Mouse (Mus musculus): Measurements from ENCODE around the gene Npas2.

The Npas2 gene

DNA sequence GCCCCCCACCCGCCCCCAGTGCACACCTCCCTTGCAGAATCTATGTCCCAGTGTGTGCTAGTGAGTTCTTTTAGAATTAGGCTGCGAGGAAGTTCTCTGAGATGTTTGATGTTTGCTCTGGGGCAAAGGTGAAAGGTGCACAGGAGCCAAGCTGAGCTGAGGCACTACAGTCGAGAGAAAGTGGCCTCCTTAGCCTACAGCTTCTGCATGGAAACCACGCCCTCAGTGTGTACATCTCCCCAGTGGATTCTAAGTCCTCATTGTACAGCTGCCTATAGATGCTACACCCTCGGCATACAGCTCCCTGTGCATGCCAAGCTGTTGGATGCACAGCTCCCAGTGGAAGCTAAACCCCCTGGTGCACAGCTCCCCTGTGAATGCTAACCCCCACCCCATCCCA, 145.9 kb downstream of the Npas2 start:
- no peak for DNase-seq

DNA sequence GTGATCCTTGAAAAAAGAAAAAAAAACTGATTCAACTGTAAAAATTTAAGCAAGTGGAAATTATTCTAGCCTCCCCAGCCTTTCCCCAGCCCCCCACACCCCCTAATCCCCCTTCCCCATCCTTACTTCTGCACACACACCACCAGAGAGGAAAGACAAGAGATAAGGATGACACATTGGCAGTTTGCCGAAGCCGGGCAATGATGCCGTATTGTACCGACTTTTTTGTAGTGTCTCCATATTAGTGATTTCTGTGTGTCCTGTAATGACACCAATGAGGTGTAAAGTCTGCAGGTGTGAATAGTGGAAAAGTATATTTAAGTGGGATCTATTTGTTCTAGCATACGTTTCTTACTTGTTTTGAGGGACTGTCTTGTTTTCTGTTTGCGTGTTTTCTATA, 146.6 kb downstream of the Npas2 start:
- no peak for DNase-seq

DNA sequence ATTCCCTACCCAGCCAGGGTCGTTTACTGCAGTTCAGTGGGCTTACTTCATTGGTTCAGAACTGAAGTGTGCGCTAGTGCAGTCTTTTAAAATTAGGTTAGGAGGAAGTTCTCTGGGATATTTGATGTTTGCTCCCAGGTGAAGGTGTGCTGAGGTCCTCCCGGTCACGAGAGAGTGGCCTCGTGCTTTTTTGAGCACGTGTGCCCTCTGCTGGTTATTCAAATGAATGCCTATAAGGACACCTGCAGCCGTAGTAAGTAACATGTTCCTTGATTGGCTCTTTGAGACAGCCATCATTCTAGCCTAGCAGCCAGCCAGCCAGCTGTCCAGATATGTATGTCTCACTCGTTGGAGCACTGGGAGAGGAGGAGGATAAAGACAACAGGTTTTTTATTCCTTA, 147.1 kb downstream of the Npas2 start:
- peak; percentile 49 for DNase-seq

DNA sequence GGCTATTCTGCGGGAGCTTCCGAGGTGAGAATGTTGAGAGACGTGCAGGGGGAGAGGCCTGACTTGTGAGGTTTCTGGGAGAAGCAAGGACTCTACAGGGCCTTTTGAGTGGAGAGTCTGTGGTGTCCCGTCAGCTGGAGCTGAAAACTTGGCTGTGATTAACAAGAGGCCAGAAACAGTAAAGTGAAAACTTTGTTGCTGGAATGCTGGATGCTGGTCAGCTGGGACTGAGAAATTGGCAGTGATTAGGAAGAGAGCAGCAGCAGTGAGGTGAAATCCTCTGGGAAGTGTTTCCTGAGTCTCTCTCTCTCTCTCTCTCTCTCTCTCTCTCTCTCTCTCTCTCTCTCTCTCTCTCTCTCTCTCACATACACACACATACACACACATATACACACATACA, 148.3 kb downstream of the Npas2 start:
- no peak for DNase-seq

DNA sequence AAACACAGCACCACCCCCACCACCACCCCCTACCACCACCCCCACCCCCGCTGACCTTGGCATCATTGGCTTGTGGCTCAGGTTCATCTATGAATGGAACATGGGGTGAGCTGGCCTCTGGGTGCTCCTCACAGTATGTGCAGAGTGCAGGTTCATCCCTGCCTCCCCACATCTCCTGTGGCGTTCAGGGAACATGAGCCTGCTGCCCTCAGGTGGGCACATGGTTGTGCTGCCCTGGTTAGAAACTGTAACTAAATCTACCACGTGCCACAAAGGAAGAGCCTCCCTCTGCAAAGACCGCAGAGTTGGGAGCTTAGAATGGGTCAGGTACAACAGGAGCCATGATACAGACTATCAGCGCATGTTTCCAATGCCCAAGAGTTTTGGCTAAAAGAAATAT, 149.7 kb downstream of the Npas2 start:
- no peak for DNase-seq

DNA sequence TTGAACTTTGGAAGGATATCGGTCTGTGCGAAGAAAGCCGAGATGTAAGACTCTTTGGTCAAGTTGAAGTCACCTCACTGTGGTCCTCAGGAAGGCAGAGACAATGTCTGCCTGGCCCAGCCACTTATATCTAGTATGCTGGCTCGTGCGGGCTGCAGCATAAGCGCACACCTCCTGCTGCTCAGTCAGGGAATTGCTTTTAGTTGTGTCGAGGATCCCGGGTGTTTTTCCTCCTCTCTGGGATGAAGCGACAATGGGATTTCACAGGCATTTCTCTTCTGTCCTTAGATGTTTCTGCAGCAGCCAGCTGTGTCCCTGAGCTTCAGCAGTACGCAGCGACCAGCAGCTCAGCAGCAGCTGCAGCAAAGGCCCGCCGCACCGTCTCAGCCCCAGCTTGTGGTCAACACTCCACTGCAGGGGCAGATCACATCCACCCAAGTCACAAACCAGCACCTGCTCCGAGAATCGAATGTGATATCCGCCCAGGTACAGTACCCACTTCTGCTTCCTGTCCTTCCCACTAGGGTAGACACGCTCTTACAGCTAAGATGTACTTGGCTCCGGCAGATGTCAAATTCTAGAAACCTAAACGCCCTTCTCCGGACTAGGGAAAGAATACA, 151.6 kb downstream of the Npas2 start:
- DNase-seq, result no peak

DNA sequence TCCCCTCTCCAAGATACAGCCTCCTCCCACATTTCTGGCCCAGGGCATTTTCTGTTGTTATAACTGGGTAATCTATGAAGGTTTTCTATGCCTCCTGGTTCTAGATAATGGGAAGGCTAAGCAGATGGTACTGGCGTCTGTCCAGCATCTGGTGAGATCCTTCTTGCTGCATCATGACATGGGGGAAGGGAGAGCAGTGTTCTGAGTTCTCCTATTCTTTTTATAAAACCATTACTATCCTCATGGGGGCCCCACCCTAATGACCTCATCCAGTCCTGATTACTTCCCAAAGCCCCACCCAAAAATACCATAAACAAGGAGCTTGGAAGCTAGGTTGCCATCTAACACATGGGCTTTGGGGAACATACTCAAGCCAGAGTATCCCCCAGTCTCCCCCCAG, 155.5 kb downstream of the Npas2 start:
- peak; percentile 54 for DNase-seq

DNA sequence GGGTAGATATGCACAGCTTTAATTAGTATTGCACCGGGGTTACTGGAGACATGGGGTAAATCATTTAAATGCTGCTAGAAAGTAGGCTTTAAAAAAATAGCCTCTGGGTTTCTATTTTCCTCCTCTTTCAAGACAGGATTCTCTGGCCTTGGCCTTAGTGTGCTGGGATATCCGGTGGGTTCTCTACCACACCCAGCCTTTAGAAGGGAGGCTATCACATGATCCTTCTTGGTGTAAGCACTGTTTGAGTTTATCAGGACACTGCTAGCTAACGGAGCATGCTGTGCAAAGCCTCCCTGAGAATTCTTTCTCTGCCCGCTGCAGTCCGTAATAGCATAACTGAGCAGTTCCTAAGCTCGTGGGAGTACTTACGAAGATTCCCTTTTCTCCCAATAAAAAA, 155.9 kb downstream of the Npas2 start:
- DNase-seq, result no peak

DNA sequence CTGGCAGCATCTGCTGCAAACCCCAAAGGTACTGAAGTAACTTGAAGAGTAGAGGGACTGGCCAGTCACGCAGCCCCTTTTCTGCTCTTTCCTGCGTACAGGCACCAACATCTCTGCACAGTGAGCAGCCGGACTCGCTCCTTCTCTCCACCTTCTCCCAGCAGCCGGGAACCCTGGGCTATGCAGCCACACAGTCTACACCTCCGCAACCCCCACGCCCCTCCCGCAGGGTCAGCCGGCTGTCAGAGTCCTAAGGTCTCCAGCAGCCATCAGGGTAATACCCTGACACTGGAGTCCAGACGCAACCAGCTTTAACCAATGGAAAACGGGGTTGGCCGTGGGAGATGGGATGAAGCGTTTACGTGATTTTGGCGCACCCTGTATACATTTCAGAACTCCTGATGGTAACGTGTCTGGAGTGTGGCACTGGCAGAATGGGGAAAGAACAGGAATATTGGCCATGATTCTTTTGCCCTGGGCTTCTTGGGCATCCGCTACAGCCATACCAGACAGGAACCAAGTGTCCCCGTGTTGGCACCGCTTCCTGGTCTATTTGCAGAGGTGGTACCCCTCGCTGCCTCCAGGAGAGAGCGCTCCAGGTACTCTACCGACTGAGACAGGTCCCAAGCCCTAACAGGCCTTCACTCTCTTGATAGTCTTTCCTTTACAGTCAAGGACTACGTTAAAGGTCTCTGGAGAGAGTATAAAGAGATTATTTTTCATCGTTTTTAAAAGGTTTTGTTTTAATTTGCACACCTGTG, 168.4 kb downstream of the Npas2 start:
- DNase-seq, result no peak

DNA sequence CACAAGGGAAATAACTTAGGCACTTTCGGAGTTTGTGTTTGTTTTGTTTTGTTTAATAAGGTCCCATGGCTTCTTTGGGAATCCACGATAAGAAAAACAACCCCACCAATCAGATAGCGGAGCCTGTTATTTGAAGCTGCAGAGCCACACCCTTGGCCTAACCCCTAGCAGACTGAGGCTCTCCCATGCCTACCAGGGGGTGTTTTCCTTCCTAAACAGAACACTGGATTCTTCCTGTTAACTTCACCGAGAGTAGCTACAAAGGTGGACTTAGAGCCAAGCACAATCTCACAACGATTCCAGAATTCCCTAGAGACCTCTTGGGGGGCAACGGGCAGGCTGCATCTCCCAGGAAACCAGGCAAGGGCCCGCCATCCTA, 169.0 kb downstream of the Npas2 start:
- DNase-seq, result no peak

DNA sequence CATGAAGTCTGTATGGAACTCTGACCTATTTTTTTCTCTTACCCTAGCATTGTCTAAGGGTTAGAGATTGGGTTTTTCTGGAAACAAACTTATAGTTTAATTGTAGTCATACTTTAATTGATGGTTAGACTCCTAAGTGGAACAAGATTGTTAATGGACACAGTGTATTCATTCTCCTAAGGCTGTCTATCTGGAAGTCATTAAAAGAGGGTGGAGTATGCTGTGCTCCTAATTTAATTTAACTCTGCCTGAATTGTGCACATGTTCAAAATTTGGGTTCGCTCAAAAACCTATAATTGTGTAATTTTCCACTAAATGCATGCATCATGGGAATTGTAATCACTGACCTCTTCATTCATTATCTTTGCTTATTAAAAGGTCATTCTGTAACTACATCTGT, 172.0 kb downstream of the Npas2 start:
- DNase-seq, result no peak

DNA sequence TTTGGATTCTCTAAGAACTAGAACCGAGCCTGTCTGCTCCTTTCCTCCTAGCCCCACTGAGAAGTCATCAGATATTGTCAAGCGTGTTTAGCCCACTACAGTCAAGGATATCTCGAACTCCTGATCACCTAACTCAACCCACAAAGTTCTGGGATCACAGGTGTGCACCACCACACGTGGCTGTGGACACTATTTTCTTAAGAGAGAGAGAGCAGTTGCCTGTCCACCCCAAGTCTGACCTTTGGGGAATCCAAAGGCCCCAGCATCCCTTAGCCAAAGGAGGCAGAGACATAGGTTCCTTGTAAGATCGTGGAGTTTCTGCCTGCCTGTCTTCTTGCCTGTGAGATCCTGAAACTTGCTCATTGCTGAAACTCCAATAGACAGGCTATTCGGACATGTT, 173.5 kb downstream of the Npas2 start:
- no peak for DNase-seq

DNA sequence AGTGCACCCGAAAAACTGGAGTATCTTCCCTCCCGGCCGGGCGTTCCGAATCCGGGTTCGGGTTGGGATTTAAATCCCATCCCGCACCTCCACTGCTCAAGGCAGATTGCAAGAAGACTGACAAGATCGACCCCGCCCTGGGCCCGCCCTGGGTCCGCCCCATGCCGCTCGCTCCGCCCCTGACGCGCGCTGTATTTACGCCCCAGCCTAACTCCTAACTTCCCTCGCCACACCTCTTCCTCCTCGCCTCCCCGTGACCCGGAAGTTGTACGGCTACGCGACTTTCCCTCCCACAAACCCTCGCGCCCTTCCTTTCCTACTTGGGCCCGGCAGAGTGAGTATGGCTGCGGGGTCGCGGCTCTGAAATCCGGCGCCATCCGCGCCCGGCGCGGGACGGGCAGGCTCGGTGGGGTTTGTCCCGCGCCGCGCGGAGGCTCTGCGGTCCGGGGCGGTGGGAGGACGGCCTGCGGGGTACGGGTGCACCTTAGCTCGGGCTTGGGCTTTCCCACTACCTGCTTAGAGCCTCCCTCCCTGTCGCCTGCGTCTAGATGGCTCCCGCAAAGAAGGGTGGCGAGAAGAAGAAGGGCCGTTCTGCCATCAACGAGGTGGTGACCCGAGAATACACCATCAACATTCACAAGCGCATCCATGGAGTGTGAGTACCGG, 174.2 kb downstream of the Npas2 start, which contains the start of gene Rpl31:
Rpl31 (plus strand) TSS at position 242 of the 666 bp plus-strand sequence.
- DNase-seq, result peak; percentile 98

DNA sequence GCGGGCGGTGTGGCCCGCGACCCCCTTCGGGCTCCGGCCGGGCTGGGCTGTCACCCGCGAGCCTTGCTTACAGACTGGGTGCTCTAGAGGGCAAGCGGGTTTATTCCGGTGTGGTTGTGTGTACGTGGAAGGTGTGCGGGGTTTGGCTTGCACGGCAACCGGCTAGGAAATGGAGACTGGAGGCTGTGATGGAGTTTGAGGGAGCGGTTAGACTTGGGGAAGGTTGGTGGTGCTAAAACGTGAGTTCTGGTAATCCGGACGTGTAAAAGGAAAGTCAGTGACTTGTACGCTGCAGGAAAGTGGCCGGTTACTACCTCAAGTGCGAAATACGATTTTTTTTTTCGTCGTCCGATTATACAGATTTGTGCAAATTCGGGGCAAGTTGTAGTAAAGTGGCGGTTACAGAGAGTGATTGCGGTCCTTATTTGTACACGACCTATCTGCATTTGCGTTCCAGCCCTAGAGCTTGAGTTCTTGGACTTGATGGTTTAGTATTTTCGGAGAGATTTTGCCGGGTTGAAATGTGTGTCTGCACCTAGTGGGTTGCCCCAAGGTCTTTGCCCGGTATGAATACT, 174.8 kb downstream of the Npas2 start:
- no peak for DNase-seq

DNA sequence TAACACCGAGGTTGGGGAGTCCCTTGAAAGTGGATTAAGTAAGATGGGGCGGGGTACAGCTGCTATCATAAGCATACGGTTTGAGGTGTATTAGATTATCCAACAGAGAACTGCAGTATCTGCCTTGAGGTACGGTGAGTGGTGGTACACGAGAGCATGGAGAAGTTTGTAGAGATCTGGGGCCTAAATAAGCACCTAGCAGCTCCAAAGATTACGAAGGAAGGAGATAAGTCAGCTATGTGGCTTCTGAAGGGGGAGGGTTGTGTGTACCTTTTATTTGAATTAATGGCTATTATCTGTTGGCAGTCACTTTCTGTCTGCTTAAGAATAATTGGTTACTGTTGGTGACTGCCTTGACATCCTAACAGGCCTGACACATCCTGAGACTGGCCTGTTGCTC, 176.9 kb downstream of the Npas2 start:
- no peak for DNase-seq

DNA sequence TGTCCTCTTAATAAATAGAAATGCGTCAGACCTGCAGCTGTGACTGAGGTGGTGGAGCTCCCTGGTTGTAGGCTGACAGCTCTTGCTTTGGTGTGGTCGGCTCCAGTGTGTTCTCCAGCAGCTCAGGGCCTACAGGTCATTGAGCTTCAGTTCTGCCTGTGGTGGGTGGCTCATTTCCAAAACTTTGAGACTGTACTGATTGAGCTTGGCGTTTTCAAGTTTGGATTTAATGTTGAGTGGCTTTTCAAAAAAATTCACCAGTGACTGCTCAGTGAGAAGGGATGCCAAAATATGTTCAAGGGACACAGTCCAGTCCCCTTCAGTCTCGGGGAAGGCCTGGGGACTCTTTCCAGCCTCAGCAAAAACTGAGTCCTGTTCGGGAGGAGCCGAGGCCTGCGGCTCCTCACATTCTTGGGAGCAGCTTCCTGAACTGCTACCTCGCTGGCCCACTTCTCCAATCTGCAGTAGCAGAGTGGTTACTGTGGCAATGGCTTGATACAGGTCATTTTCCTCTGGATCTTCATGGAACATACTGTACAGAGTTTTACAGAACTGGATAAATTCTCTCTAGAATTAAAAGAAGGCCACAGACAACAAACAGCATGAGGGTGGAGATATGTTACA, 178.8 kb downstream of the Npas2 start:
- DNase-seq, result no peak

DNA sequence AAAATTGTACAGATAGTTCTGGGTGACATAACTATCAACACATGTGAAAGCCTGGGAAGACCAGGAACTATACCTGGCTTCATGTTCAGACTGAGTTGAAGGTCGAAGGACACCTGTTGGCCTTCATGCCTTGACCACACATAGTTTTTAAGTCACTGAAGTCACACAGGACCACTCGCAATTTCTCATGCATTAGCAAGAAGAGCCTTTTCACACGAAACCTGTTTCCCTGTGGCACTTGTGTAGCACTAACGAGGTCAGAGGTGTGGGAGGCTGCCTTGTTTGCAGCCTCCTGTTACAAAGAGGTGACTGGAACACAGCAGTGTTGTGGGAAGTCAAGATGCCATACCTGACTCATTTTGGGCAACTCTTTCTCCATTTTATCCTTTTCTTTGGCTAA, 179.8 kb downstream of the Npas2 start:
- DNase-seq, result no peak

DNA sequence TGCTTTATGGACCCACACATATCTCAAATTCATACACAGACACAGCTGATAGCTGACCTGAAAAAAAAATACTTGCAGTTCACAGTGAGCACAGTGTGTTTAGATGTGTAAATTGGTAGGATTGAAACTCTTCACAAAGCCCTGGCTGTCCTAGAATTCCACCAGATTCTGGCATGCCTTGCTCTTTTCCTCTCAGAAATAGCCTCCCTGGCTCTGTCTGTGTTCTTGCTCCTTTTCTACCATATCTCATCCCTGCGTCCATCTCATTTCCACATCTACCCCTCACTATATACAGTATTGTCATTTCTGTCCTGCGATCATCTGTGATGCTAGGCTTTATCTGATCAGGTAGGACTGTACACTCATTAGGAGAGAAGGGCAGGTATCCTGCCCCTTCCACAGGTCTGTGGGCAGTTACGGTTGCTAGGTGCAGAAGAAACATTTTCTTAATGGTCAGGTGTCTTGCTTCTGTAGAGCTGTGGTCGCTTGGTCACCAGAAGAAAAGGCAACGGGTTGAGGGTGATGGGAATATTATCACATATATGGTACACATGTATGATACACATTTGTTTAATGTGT, 180.8 kb downstream of the Npas2 start:
- no peak for DNase-seq

DNA sequence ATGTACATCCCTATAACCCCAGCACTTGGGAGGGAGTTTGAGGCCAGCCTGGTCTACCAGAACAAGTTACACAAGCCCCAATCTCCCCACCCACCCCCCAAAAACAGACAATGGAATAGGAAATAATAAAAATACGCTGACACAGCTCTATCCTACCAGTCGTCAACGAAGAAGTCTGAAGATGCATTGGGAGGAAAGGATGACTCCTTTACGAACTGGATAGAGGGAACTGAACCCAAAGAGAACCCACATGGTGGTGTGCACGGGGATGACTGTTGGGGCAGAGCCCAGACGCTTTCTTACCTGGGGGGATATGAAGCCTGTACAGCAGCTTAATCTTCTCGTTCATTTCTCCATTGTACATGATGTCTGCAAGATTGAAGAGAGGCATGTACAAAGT, 182.6 kb downstream of the Npas2 start:
- DNase-seq, result no peak

DNA sequence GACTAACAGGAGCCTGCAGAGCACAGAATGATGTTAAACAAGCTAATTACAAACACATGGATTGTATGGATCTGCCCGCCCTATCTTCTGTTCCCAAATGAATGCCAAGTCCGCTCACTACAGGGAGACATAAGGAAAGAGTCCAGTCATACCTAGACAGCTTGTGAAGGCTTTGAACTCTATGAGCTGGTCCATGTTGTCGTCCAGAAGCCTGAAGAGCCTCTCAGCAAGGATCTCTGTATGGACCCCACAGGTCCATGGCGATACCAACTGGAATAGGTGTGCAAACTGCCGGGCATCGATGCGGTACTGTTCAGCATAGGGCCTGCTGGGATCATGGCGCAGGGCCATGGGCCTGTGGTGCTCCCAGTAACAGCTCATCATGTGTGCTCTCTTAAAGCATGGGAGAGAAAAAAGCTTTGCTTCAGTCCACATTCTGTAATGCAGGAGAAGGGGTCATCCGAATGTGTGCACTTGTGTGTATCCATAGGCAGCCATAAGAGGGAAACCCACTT, 183.3 kb downstream of the Npas2 start:
- DNase-seq, result peak; percentile 52

DNA sequence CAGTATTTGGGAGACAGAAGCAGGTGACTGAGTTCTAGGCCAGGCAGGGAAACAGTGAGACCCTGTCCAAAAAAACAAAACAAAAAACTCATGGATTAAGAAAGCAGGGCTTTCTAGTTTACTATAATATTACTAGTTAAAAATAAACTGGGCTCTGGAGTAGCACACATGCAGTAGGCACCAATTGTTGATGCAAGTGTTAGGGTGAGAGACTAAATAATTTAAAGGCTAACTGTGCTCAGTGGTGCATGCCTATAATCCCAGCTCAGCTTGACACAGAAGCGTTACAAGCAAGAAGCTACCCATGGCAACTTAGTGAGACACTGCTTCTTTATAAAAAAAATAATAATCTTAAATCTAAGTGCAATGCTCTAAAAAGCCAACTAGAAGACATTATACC, 185.0 kb downstream of the Npas2 start:
- DNase-seq, result no peak

DNA sequence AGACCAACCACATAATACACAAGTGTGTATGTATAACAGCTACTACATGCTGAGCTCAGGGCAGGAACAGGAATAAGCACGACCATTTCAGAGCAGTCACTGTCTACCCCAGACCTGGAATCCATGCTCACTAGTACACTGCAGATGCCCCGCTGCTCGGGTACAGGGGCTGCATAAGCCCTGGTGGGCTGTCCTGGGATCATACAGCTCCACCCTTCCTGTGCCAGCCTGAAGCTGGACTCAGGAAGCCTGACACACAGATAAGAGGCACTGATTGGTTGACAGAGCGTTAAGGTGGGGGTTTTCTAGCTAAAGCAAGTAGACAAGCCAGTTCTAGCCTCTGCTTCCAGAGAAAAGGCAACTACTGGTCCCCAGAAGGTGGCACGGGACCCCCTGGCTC, 185.5 kb downstream of the Npas2 start:
- DNase-seq, result no peak

DNA sequence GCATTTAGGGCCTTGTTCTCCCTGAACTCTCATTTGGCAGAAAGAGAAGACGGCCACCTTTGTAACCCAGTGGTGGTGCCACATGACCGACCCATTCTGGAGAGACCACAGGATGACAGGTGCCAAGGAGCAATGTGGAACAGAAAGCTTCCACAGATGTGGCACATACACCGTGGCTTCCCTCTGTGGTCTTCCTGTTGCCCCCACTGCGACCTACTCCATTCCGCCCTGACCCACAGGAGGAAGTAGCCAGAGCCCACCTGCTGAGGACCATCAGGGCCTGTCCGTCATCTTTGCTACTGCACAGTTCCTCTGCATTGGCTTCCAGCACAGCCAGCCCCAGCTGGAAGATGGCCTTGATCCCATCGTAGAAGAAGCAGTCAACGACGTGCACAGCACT, 187.5 kb downstream of the Npas2 start:
- no peak for DNase-seq

All from cerebellum, adult 11-12 months (tissue).